Mouse (Mus musculus): ENCODE results near the gene Gal.

The Gal gene

GRCm38 (mm10) chr19:3419251-3419650 lies 4.9 kb upstream of the Gal start:
- DNase-seq (ENCODE audit: low spot score): no peak

- DNase-seq (ENCODE audit: low spot score): no peak
Observed at GRCm38 (mm10) chr19:3405531-3406281, 8.6 kb downstream of the Gal start.

DNA sequence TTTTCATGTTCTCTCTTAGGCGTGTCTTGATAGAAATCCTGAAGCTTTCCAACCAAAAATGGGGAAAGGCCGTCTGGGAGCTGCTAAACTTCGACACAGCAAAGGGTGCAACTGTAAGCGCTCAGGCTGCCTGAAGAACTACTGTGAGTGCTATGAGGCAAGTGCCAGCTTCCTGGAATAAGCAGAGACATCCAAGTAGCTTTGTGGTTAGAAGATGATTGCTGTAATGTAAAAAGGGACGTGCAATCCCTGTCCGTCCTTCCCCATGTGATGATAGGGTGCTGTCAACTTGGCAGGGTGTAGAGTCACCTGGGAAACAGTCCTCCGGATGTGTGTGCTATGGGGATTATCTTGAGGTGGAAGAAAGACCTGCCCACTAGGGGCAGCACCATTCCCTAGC lies 10.3 kb downstream of the Gal start:
- DNase-seq (ENCODE audit: low spot score): no peak

DNA sequence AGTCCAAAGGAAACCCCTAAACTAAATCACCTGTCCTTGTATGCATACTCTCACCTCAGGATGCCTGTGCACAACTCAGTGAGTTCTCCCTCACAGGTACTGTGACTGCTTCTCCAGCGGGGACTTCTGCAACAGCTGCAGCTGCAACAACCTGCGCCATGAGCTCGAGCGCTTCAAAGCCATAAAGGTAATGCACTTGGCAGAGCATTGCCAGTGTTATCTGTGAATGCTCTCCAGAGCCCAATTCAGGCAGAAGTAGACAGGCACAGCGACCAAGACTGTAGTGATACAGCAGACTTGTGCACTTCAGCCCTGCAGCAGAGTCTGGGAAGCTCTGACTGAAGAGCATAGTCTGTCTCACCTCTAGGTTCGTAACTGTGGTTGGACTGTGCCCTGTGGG lies 12.0 kb downstream of the Gal start:
- no peak for DNase-seq (ENCODE audit: low spot score)

- no peak for DNase-seq (ENCODE audit: low spot score)
Observed at GRCm38 (mm10) chr19:3401943-3402342, 12.4 kb downstream of the Gal start.

- DNase-seq (ENCODE audit: low spot score): no peak
Observed at GRCm38 (mm10) chr19:3401504-3401903, 12.8 kb downstream of the Gal start.

DNA sequence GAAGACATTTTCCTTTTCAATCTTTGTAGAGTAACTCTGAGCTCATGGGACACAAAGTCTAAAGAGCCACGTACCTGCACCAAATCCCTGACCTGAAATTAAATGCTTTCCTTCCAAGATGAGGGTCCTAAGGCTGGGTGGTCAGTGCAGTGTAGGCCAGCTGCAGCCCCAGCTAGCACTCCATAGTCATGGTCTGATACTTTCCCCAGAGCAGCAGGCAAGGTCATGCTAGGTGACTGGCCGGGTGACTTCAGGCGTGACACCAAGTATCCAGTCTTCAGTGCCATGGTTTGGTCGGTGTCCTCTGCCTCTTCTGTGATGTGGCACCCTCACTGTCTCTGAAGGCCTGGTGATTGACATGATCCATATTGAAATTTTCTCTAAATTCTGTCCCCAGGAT lies 14.3 kb downstream of the Gal start:
- DNase-seq (ENCODE audit: low spot score): no peak

- DNase-seq (ENCODE audit: low spot score): no peak
Observed at GRCm38 (mm10) chr19:3394216-3394615, 20.1 kb downstream of the Gal start.

DNA sequence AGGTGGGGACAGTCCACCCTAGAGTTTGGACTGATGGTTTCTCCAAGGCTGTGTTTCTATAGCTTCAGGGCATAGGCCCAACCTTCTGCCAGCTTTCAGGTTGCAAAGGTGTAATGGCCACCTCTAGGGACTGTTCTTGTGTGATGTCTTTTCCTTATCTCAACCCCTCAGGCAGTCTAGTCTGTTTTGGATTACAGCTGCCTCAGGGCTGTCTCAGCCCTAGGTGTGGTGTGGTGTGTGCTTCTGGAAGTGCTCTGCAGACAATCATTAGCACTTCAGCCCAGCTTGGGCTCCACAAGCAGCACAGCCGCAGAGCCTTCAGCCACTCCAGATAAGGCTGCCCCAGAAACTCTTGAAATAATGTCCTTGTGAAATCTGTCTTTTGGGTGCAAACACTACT lies 22.0 kb downstream of the Gal start:
- no peak for DNase-seq (ENCODE audit: low spot score)

GRCm38 (mm10) chr19:3389089-3389488 lies 25.3 kb downstream of the Gal start:
- peak; percentile 95 for DNase-seq (ENCODE audit: low spot score)

DNA sequence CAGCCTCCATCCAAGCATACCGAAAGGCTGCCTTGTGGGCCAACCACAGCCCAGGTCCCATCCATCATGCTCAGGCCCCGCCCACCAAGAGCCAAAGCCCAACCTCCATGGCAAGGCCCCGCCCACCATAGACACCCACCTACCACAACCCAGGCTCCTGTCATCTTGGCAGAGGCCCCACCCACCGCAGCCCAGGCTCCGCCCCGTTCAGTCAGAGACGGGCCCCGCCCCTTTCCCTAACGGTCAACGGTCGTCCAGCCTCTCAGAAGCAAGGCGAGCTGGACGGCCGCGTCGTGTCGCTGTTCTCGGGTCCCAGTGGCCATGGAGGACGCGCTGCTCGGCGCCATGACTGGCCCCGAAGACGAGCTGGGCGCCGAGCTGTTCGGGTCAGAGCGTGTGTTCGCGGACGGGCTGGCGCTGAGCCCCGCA lies 25.7 kb downstream of the Gal start, which contains the start of gene Tesmin:
TSS of gene Tesmin (plus strand) at position 229 of the 429 bp plus-strand sequence.
- DNase-seq (ENCODE audit: low spot score): peak; percentile 99

GRCm38 (mm10) chr19:3388061-3388460 lies 26.3 kb downstream of the Gal start:
- DNase-seq (ENCODE audit: low spot score): peak; percentile 68

- DNase-seq (ENCODE audit: low spot score): no peak
Observed at GRCm38 (mm10) chr19:3378614-3379013, 35.7 kb downstream of the Gal start.

DNA sequence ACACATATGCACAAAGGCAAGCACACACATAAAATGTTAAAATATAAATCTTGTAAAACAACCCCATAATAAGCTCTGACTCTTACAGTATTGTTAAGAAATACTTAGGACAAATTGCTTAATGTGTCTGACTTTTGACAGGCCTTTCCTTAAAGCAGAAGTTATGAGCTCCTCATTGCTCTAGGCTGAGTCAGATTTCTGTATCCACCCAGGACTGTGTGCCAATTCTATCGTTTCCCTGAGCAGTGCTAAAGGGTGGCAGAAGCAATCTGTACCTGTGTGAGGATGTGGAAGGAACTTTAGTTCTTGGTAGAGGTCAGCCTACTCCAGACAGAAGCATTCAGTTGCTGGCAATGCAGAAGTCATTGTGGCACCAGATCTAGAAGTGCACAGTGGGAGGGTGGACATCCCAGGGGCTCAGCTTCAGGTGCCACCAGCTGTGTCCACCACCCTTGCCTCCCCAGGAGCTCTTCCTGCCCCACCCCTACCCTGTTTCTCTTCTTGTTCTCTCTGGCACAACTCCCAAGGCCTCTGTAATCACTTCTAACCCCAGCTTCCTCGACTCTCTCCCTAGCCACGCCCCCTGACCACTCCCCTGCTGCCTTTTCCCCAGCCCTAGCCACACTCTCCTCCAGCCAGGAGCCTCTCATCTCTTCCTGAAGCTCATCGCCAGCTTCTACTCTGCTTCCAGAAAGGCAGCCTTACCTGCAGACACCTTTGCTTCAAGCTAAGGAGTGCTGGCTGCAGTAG lies 37.2 kb downstream of the Gal start:
- DNase-seq (ENCODE audit: low spot score): peak; percentile 62

- DNase-seq (ENCODE audit: low spot score): no peak
Observed at GRCm38 (mm10) chr19:3375945-3376495, 38.3 kb downstream of the Gal start.

DNA sequence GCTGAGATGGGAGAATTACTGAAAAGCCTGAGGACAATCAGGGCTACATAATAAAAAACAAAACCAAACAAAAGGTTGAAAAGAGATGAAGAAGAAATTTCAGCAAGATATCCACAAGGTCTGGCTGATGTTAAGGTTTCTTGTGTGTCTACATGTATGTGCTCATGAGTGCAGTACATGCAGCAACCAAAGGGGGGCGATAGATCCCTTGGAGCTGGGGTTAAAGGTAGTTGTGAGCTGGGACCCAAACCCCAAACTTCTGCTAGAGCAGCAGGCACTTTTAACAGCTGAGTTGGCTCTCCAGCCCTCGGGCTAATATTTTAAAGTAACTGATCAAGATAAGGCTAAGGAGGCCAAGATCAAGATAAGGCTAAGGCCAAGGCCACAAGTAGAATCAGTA lies 40.3 kb downstream of the Gal start:
- DNase-seq (ENCODE audit: low spot score): no peak

GRCm38 (mm10) chr19:3373380-3373779 lies 41.0 kb downstream of the Gal start:
- peak; percentile 56 for DNase-seq (ENCODE audit: low spot score)

GRCm38 (mm10) chr19:3368276-3368675 lies 46.1 kb downstream of the Gal start:
- DNase-seq (ENCODE audit: low spot score): no peak

GRCm38 (mm10) chr19:3365089-3365488 lies 49.3 kb downstream of the Gal start:
- DNase-seq (ENCODE audit: low spot score): no peak

DNA sequence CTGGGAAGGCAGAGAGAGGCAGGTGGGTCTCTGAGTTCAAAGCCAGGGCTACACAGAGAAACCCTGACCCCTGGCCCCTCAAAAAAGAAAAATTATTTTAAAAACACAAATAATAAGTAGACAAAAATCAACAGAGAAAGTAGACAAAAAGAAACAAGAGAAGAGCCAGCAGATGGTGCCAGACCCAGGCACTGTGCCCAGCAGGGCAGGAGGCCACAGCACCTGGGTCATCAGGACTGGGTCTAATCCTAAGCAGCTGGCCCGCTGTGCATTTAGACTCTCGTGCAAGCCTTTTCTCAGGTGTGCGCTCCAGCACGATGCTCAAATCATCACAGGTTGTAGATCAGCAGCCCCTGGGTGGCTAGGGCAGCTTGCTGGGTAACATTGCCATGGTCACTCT lies 50.8 kb downstream of the Gal start:
- DNase-seq (ENCODE audit: low spot score): no peak
